Mouse (Mus musculus) brown adipose tissue, adult 24 weeks (tissue): ENCODE data around the gene Gm34653. TPM values are rescaled to one million over a fixed set of nuclear protein-coding genes. Genes with fewer than 3 reads are reported as not detected.
A peak's percentile ranks its signal among the peaks of the same experiment; 100 is the strongest.
"Not testable (repeated sequence)": the region's sequence is repeated elsewhere in the genome, so short reads cannot be mapped to it uniquely, and the experiment has no call there.

Source experiments
- H3K27ac ChIP-seq: fragments of 200-500 bp; replicated peaks from 2 replicates; pipeline ENCODE4 v1.5.1; 2012; ENCODE audit warnings: low read depth, mild to moderate bottlenecking, low read length
- H3K4me1 ChIP-seq: fragments of 200-500 bp; 2 replicates; pipeline ENCODE4 v1.6.1; 2012; ENCODE audit warnings: low read length, mixed read lengths; ENCODE audit not compliant: control insufficient read depth, insufficient read depth, insufficient read length
- H3K4me3 ChIP-seq: fragments of 200-500 bp; 2 replicates; pipeline ENCODE4 v1.5.1; 2012; ENCODE audit warnings: low read depth, mild to moderate bottlenecking, low read length, moderate library complexity; ENCODE audit not compliant: insufficient read depth
- polyA plus RNA-seq: library from polyadenylated mRNA; stranded (reverse); fragments of >200 nt; gene quantifications from 2 replicates; pipeline ENCODE4 v1.2.4, GENCODE M21; 2012; ENCODE audit not compliant: missing spikeins, insufficient read depth, insufficient read length

Gm34653 gene
- not detected in 2 replicates for polyA plus RNA-seq

GRCm38 (mm10) chr2:34832766-34833457, at the start of gene Gm34653:
Gene Gm34653, plus strand, starts transcription at chr2:34833007.
- H3K4me3 ChIP-seq, H3K27ac ChIP-seq, H3K4me1 ChIP-seq: not testable (repeated sequence)

- Histone ChIP-seq H3K4me1 (no peaks in the 10 kb centered on the region), H3K27ac (no peak overlapping the region)
Measured at GRCm38 (mm10) chr2:34783064-34784020, 49.5 kb upstream of the Gm34653 start.

GRCm38 (mm10) chr2:34784085-34784484, 48.7 kb upstream of the Gm34653 start:
- no peaks in the 10 kb centered on the region for H3K4me1 ChIP-seq

More at GRCm38 (mm10) chr2:34783064-34784020, 49.5 kb upstream of the Gm34653 start:
- no peak overlapping the region for H3K4me3 ChIP-seq

GRCm38 (mm10) chr2:34790282-34790681, 42.5 kb upstream of the Gm34653 start:
- Histone ChIP-seq H3K4me1 (no peaks in the 10 kb centered on the region), H3K4me3 (no peak overlapping the region), H3K27ac (no peak overlapping the region)

More at GRCm38 (mm10) chr2:34784085-34784484, 48.7 kb upstream of the Gm34653 start:
- Histone ChIP-seq H3K4me3 (no peak overlapping the region), H3K27ac (no peak overlapping the region)

- not testable (repeated sequence) for H3K4me1 ChIP-seq, H3K27ac ChIP-seq
Measured at GRCm38 (mm10) chr2:34792543-34792942, 40.3 kb upstream of the Gm34653 start.

GRCm38 (mm10) chr2:34794511-34794910, 38.3 kb upstream of the Gm34653 start:
- H3K27ac ChIP-seq, result no peak overlapping the region
- H3K4me3 ChIP-seq, result no peak overlapping the region
- H3K4me1 ChIP-seq, result no peaks in the 10 kb centered on the region

More at GRCm38 (mm10) chr2:34792543-34792942, 40.3 kb upstream of the Gm34653 start:
- not testable (repeated sequence) for H3K4me3 ChIP-seq

GRCm38 (mm10) chr2:34795426-34795825, 37.4 kb upstream of the Gm34653 start:
- no peak overlapping the region for H3K4me3 ChIP-seq
- H3K27ac ChIP-seq, result no peak overlapping the region
- H3K4me1 ChIP-seq, result no peaks in the 10 kb centered on the region

DNA sequence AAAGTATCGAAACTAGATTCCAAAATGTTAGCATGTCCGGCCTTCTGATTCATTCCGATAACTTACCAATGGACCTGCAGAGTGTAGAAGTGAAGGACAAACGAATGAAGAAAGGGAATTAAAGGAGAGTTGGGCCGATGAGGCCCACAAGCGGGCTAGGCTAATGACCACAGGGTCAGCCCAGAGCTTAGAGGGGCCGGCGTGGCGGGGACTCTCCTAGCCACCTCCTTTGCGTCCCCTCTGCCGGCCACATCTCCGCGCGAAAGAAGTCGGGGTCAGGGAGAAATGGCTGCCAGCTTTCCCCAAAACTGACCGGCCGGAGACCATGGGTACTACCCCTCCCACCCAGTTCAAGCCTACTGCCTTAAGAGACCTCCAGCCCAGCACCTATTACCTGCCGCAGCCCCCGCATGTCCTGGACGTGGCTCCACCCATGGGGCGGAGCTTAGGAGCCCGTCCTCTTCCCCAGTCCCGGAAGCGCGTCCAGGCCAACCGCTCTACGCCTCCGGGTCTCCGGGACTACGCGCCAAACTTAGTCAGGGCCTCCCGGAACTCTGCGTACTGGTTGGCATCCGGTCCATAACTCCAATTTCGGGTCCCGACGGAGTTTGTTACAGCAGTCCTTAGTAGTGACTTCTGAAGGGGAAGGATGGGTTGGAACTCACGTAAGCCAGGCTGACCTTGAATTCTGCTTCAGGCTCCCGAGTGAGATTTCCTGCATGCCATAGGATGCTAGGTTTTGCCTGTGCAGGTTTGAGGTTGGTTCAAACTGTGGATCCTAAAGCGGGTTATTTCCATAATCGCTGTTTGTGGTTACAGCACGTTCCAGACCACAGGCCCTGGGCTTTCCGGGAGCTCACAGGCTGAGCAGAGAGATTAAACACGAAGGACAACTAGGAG, 33.2 kb upstream of the Gm34653 start, which contains the start of gene Rabepk:
Gene Rabepk, minus strand, starts transcription at position 556 of the 900 bp plus-strand sequence.
- peak within 1 kb of the TSS; percentile 84 for H3K4me3 ChIP-seq
- peaks cover 4% of the 10 kb centered on the region for H3K4me1 ChIP-seq
- peak within 1 kb of the TSS; percentile 75 for H3K27ac ChIP-seq

GRCm38 (mm10) chr2:34800371-34800770, 32.4 kb upstream of the Gm34653 start:
- Histone ChIP-seq H3K4me3 (peak overlapping the region; percentile 84; the same call in 1 of the 2 replicates), H3K4me1 (peaks cover 5% of the 10 kb centered on the region), H3K27ac (peak overlapping the region; percentile 75; the same call in 1 of the 2 replicates)

DNA sequence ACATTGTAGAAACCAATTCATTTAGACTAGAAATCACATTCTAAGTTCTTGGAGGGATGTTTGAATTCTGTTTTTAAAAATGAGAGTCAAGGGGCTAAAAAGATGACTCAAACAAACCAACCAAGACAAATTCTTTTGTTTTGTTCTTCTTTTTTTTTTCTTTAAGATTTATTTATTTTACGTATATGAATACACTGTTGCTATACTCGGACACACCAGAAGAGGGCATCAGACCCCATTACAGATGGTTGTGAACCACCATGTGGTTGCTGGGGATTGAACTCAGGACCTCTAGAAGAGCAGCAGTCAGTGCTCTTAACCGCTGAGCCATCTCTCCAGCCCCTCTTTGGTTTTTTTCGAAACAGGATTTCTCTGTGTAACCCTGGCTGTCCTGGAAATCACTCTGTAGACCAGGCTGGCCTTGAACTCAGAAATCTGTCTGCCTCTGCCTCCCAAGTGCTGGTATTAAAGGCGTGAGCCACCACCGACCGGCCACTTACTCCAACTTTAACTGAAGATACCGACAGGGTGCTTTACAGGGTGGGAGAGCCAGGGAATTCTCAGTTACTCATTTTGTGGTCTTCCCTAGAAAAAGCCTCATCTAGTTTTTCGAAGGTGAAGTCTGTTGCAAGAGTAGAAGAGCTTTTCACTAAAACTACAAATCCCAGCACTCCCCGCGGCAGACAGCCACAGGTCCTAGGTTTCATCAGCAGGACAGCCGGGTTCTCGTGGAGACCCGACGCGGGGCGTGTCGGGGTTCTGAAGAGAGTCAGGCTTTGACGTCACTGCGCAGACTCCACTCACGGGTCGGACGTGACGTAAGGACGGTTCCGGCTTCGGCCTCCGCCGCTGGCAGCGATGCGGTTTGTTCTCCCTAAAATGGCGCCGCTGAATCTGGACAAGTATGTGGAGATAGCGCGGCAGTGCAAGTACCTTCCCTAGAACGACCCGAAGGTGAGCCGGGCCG, 31.0 kb upstream of the Gm34653 start:
- peak overlapping the region; percentile 78 for H3K27ac ChIP-seq
- peaks cover 11% of the 10 kb centered on the region for H3K4me1 ChIP-seq
- peak overlapping the region; percentile 67 for H3K4me3 ChIP-seq

- H3K27ac ChIP-seq, result peak overlapping the region; percentile 78
- H3K4me1 ChIP-seq, result peaks cover 11% of the 10 kb centered on the region
- H3K4me3 ChIP-seq, result peak overlapping the region; percentile 67
Measured at GRCm38 (mm10) chr2:34802565-34803245, 30.1 kb upstream of the Gm34653 start.

DNA sequence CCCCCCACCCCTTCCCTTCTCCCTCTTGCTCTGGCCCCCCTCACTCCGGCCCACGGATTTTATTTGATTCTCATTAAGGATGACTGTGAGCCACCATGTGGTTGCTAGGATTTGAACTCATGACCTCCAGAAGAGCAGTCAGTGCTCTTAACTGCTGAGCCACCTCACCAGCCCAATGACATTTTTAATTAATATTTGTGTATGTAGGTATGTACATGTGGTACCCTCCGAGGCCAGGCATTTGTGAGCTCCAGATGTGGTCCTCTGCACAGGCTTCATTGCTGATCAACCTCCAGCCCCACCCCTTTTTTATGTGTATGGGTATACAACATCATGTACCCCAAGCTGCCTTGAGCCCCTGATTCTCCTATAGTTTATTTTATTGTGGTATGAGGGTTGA, 29.1 kb upstream of the Gm34653 start:
- no peak overlapping the region for H3K27ac ChIP-seq
- peaks cover 11% of the 10 kb centered on the region for H3K4me1 ChIP-seq
- H3K4me3 ChIP-seq, result peak overlapping the region; percentile 10; the same call in 1 of the 2 replicates

DNA sequence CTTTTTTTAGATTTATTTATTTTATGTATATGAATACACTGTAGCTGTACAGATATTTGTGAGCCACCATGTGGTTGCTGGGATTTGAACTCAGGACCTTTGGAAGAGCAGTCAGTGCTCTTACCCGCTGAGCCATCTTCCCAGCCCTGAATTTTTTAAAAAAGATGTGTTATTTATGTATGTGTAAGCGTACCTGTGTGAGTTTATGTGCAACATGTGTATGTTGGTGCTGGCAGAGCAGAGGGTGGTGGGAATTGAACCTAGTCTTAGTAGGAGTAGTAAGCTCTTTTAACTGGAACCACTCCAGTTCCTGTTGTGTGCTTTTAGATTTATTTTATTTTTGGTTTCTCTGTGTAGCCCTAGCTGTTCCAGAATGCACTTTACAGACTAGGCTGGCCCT, 28.6 kb upstream of the Gm34653 start:
- peaks cover 11% of the 10 kb centered on the region for H3K4me1 ChIP-seq
- H3K27ac ChIP-seq, result no peak overlapping the region
- H3K4me3 ChIP-seq, result no peak overlapping the region
